Mouse (Mus musculus): ENCODE data around the gene Ofcc1.

The Ofcc1 gene

GRCm38 (mm10) chr13:40000236-40000635, 361.0 kb downstream of the Ofcc1 start:
- no peak for DNase-seq (ENCODE audit: low spot score in 2 of 2)

DNA sequence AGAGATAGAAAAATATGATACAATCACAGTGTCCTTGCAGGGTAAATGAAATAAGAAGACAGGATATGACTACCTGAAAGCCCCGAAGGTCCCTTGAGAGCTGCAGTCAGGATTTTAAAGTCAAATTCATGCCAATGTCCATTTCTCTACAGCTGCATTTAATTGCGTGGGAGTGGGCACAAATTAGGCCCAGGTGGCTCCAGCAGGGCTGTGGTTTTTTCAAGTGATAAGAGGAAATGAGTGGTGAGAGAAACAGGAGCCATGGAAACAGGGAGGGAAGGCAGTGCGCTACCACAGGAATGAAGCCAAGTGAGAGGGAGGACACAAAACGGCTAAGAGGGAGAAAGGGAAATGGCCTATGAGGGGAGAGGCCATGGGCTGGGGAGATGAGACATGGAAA, 363.3 kb downstream of the Ofcc1 start:
- DNase-seq (ENCODE audit: low spot score in 2 of 2) = no peak

DNA sequence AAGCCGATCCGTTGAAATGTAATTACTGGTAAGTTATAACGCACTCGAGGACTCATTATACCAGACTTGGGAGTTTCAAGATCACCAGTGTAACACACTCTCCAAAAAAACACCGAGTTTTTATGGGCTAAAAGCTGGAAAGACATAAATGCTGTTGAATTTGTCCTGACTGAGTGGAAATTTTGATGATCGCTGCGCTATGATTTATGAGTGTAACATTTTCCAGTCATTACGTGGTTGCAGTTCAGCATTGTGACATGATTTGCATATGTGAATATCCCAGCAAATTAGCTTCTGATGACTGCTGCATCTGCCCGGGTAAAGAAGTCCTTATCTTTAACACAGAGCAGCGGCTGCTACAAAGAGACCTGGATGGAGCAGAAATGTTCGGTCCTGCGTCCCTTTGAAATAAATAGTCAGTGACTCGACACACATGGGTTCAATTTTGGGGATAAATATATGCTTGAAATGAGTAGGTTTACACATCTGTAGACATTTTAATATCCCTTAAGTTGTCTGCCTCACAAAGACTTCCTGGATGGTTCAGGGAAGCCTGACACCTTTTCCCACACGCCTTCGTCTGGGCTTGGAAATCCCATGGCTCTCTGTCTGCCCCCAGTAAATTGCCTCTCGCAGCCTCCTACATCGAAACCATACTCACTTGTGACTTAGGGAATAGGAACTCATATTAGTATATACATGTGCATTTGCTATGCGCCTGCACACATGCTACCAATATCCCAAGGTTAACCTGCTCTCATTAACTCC, 381.8 kb downstream of the Ofcc1 start:
- DNase-seq (ENCODE audit: low spot score in 2 of 2) = no peak

DNA sequence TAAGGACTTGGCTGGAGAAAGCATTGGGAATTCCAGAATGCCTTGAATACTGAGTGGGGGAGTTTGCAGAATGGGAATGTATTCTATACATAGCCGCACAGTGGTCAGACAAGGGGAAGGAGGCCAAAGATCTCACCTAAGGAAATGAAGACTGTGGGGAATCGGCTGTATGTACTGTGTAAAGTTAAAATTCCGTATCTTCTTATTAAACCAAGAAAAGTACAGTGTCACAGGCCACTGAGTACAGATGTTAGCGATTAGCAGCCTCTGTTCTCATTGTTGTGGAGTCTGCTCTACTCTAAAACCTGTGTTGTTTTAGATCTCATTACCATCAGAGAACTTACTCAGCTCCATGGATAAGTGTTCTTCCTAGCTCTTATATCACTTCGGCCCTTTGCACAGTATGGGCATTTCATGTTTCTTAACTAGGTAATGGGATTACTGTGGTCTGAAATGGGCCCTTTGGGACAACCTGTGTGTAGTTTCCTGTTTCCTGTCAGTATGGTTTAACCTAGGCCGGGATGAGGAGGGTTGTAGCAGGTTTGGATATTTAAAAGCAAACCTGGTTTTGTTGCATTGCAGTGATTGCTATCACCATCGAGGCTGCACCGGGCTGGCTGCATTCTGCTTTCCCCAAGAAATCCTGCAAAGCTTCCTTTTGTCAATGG, 392.8 kb downstream of the Ofcc1 start:
- no peak for DNase-seq (ENCODE audit: low spot score in 2 of 2)

DNA sequence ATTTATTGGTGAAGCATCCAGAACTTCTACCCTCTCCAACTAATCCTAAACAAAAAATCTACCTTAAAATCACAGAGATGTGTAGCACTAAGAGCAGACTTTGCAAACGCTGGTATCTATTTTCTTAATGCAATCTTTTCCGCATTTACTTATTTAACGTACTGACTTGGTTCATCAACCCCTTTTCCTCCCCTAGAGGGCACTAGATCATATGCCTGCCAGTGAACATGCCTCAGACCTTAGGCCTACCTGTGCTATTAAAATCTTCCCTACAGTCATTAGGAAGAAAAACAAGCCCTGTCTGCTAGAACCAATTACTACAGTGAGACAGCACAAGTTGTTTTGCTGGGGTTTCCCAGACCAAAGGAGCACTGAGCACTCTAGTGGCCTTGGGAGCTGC, 404.0 kb downstream of the Ofcc1 start:
- no peak for DNase-seq (ENCODE audit: low spot score in 2 of 2)

DNA sequence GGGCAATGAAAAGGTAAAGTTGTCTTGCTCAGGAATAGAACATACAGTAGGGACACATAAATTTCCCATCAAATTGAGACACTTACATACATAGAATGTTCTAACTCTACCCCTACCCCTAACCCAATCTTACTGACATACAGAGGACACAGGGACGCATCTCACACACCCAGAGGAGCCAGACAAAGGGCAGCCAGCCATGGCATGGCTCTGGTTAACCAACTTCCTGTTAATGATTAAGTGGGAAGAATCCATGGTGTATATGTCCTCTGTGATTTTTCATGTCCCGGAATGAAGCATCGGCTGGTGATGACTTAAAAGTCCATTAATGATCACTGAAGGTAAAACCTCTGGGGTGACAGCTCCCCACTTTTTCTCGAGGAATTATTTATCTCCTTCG, 405.2 kb downstream of the Ofcc1 start:
- DNase-seq (ENCODE audit: low spot score in 2 of 2) = no peak

Measured in frontal cortex, postnatal 14 days (tissue).